Mouse (Mus musculus) kidney, adult 2 months (tissue): ENCODE data around the gene Rsc1a1.

Experiments
- CTCF ChIP-seq: fragments of 200-500 bp; conservative IDR thresholded peaks from 2 replicates; pipeline ENCODE4 v1.5.1; 2011; ENCODE audit warnings: low read depth, mild to moderate bottlenecking, control low read depth, low read length, moderate library complexity, mixed read lengths; ENCODE audit not compliant: insufficient read depth, insufficient read length
- POLR2A ChIP-seq: fragments of 200-500 bp; IDR thresholded peaks from one replicate; pipeline ENCODE4 v1.6.1; 2011; ENCODE audit warnings: low read depth, low read length, control low read depth

DNA sequence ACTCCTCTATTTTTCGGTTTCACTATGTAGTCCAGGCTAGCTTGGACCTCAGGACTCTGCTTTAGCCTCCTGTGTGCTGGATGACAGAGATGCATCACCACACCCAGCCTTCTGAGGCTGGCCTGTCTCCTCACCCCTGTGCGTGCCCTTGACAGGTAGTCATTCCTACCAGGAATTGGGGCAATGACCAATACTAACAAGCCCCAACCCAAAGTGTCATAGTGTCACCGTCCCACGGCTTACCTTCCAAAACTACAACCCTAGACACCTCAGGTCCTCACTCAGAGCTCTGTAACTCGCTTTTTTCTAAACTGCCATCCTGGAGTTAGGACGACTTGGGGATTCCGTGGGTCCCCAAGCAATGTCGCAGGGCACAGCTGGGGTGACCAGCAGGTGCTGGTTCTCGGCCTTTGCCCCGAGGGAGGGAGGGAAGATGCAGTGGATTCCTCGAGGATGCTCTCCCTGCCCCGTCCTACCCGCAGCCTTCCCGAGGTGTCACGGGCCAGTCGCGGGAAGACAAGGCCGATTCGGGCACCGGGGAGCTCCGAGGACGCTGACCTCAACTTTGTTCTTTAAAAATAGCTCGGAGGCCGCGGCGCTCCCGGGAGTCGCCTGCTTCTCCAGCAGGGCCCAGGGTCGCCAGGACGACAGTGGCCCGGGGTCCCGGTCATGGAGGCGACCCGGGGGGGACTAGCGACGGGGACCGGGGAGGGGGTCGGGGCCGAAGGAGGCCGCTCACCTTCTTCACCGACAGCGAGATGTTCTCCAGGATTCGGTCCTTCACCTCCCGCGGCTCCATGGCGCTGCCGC, 22.1 kb downstream of the Rsc1a1 start:
- TF ChIP-seq CTCF (no peak), POLR2A (no peak)
